Mouse (Mus musculus): ENCODE measurements around the gene Cmpk1. TPM values are rescaled to one million over a fixed set of nuclear protein-coding genes. Genes with fewer than 3 reads are reported as not detected.

The Cmpk1 gene
- polyA plus RNA-seq (2012; rRNA removed) = 81.3 and 91.8 TPM in 2 replicates

DNA sequence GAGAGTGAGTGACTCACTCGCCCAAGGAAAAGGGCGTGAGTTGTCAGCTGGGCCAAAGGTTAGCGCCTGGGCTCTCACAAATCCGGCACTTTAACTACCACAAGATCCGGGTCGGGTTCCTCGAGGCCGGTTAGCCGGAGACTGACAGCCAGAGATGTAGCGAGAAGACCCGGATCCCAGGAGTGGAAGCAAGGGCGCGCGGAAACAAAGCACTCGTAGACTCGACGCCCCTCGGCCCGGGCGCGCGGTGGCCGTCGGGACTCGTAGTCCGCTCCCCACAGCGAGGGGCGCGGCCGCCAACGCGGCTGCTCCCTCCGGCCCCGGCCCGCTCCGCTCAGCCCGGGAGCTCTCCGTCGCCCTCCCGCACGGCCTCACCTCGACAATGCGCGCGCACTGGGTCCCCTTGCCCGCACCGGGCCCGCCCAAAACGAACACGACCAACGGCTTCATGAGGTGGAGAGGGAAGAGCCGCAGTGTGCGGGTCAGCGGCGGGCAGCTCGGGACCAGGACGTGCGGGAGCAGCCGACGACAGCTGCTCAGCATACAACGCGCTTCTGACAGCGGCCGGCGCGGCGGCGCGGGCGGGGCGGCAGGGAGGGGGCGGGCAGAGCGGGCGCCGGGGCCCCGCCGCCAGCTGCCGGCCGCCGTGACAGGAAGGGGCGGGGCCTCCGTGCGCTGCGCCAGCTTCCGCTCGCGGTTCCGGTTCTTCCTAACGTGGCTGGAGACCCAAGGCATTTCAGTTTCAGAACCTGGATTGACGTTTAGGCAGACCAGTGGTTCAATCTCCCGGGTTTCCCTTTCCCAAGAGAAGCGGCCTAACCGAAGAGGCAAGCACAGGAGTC lies at the start of gene Cmpk1:
TSS of gene Cmpk1 (minus strand) at position 651 of the 842 bp plus-strand sequence.

DNA sequence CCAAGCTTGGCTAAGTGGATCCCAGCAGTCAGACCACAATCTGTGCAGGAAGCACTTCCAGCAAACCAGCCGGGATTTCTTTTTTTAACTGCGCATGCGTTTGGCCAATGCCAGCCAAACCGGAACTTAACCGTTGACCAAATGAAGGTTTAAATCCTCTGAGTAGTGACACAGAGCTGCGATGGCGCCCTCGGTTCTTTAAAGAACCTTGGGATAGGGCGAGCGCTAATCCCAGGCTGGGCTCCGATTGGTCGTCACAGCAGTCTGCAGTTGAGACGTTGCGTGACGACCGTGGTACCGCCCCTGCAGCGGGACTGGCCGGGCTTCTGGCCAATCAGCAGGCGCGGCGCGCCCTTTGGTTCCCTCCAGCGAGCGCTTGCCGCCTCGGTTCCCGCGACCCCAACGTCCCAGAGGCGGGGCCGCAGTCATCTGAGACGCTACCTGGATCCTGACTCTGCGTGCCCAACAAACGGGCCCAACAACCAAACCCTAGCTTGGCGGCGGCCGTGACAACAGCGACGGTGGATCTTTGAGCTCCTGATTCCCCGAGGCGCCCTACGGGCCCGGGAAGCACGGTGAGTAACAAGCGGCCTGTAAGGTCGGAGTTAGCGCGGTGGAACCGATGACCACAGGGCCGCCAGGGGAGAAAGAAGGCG lies 12.9 kb upstream of the Cmpk1 start, which contains the start of gene Stil:
TSS of gene Stil (plus strand) at position 387 of the 656 bp plus-strand sequence.

DNA sequence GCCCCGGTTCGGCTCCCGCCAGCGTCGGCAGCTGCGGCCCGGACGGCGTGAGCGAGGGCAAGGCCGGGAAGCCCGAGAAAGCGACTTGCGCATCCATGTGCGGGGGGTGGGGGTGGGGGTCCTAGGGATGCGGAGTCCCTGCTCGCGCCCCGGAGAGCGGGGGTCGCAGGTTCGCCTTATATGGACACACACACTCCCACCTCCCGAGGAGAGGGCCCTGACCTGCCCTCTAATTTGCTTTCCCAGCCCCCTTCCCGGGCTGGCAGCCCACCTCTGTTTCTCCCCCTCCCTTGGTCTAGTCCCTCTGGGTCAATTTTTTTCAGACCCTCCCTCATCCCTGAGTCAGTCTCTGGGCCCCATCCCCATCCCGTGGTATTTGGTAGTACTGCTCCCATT lies 61.1 kb downstream of the Cmpk1 start, which contains the start of gene Foxe3:
TSS of gene Foxe3 (minus strand) at position 97 of the 396 bp plus-strand sequence.

Other genes with a start within 250 kb of the Cmpk1 start
- not detected in 2 replicates for gene Gm12830, start 165.5 kb downstream of the Cmpk1 start, polyA plus RNA-seq (2012; rRNA removed)
- gene Foxd2, start 78.4 kb downstream of the Cmpk1 start, polyA plus RNA-seq (2012; rRNA removed) = 0.63 and 0.84 TPM in 2 replicates
- gene Foxe3, start 61.2 kb downstream of the Cmpk1 start, polyA plus RNA-seq (2012; rRNA removed) = not detected in 2 replicates
- 3.2 and 3.4 TPM in 2 replicates for gene Stil, start 12.9 kb upstream of the Cmpk1 start, polyA plus RNA-seq (2012; rRNA removed)
- gene Tal1, start 69.2 kb upstream of the Cmpk1 start, polyA plus RNA-seq (2012; rRNA removed) = 10.0 and 11.9 TPM in 2 replicates
- 1.7 and 3.0 TPM in 2 replicates for gene Pdzk1ip1, start 101.5 kb upstream of the Cmpk1 start, polyA plus RNA-seq (2012; rRNA removed)
- 11.0 and 11.8 TPM in 2 replicates for gene Cyp4x1, start 147.0 kb upstream of the Cmpk1 start, polyA plus RNA-seq (2012; rRNA removed)